Mouse (Mus musculus) retina, embryonic 14.5 days (tissue): ENCODE data around the gene Scgb2b20.
"Not testable (repeated sequence)": the region's sequence is repeated elsewhere in the genome, so short reads cannot be mapped to it uniquely, and the experiment has no call there.

Source experiments
- DNase-seq: peaks from one replicate; pipeline ENCODE4 v3.0.0-alpha.2; 2015; ENCODE audit warnings: low spot score

Scgb2b20 gene

GRCm38 (mm10) chr7:33366222-33366621 lies at the start of gene Scgb2b20:
Scgb2b20 (minus strand) TSS chr7:33366322.
- not testable (repeated sequence) for DNase-seq

DNA sequence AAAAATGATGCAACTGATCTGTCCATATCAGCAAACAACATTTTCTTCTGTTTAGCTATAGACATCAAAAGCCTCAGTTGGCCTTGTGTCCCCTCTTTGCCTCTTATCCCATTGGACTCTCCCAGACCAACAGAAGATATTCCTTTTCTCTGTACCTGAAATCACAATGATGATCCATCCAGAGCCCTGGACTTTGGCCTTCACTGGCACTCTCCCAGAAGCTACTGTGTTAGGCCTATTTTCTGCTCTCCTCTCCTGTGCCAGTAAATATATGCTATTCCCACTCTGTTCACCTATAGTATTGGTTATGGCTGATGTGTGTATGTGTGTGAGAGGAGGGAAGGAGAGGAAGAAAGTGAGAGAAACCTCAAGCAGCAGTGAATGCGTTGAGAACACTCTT lies 43.6 kb upstream of the Scgb2b20 start:
- DNase-seq: not testable (repeated sequence)

- no peak for DNase-seq
Measured at GRCm38 (mm10) chr7:33401650-33402049, 35.5 kb upstream of the Scgb2b20 start.

- not testable (repeated sequence) for DNase-seq
Measured at GRCm38 (mm10) chr7:33399749-33400148, 33.6 kb upstream of the Scgb2b20 start.

DNA sequence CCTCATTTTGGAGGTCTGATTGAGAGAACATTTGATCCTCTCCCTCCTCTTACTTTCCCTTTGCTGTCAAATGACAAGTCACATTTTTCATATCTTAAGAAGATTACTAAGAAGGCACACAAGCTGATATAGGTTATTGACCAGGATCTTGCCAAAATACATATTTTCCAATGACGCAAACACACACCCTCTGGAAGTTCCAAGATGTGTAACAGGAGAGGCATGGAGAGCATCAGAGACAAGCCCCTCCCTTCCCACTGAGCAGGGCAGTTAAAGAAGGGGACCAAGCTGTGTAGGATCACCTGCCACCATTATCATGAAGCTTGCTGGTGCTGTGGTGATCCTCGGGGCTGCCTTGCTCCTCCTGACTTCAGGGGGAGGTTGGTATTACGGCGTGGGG lies 6.8 kb upstream of the Scgb2b20 start, which contains the start of gene Scgb1b20:
Gene Scgb1b20, plus strand, starts transcription at position 301 of the 400 bp plus-strand sequence.
- DNase-seq: not testable (repeated sequence)
